Mouse (Mus musculus) neural tube, embryonic 15.5 days (tissue): ENCODE data around the gene Tnfsf13b. TPM values are rescaled to one million over a fixed set of nuclear protein-coding genes. Genes with fewer than 3 reads are reported as not detected.
A peak's percentile ranks its signal among the peaks of the same experiment; 100 is the strongest.

Experiments
- ATAC-seq: fragments of 200-750 bp; cut with Nextera tagmentation; 2 replicates; pipeline ENCODE4 v1.8.0; 2017; ENCODE audit warnings: mild to moderate bottlenecking, moderate TSS enrichment, moderate library complexity; ENCODE audit not compliant: low FRiP score
- H3K27ac ChIP-seq: fragments of 300-500 bp; sonication (generic); replicated peaks from 2 replicates; pipeline ENCODE4 v1.5.1; 2015; ENCODE audit warnings: mild to moderate bottlenecking, inconsistent platforms
- H3K27me3 ChIP-seq: fragments of 300-500 bp; sonication (generic); replicated peaks from 2 replicates; pipeline ENCODE4 v1.6.1; 2015; ENCODE audit warnings: inconsistent platforms
- H3K36me3 ChIP-seq: fragments of 300-500 bp; sonication (generic); 2 replicates; pipeline ENCODE4 v1.6.1; 2015; ENCODE audit warnings: inconsistent platforms
- H3K4me1 ChIP-seq: fragments of 300-500 bp; sonication (generic); 2 replicates; pipeline ENCODE4 v1.6.1; 2015; ENCODE audit warnings: inconsistent platforms
- H3K4me2 ChIP-seq: fragments of 300-500 bp; sonication (generic); 2 replicates; pipeline ENCODE4 v1.6.1; 2015; ENCODE audit warnings: inconsistent platforms, mild to moderate bottlenecking, moderate library complexity
- H3K4me3 ChIP-seq: fragments of 300-500 bp; sonication (generic); replicated peaks from 2 replicates; pipeline ENCODE4 v1.5.1; 2015; ENCODE audit warnings: mild to moderate bottlenecking, inconsistent platforms
- H3K9ac ChIP-seq: fragments of 300-500 bp; sonication (generic); replicated peaks from 2 replicates; pipeline ENCODE4 v1.6.1; 2015; ENCODE audit warnings: mild to moderate bottlenecking, inconsistent platforms
- H3K9me3 ChIP-seq: fragments of 300-500 bp; sonication (generic); replicated peaks from 2 replicates; pipeline ENCODE4 v1.6.1; 2016; ENCODE audit warnings: inconsistent platforms
- WGBS: fragments of 180-500 bp; shearing (Covaris S2); methylation state at CpG from one replicate; pipeline ENCODE4 v1.1.7; 2015; ENCODE audit warnings: mixed read lengths; 5-methylcytosine and 5-hydroxymethylcytosine counted together
- polyA plus RNA-seq: library from polyadenylated mRNA; unstranded; fragments of >200 nt; fragmentation: Nextera tagmentation; extraction: Ambion mirVana; gene quantifications from 2 replicates; pipeline ENCODE4 v1.2.1, GENCODE M21; 2015

The Tnfsf13b gene
- polyA plus RNA-seq, 1 experiment from 2014 or later: 1.3 TPM

GRCm38 (mm10) chr8:10004115-10004514 lies 2.2 kb upstream of the Tnfsf13b start:
- WGBS: 82% methylated on average over 7 of the region's 7 CpGs
- H3K4me3 ChIP-seq: no peak overlapping the region
- ATAC-seq: no peak

GRCm38 (mm10) chr8:10006986-10007659 lies 856 bp downstream of the Tnfsf13b start:
- Histone ChIP-seq H3K27ac (no peak overlapping the region), H3K9ac (peak overlapping the region; percentile 33), H3K36me3 (no peaks in the 10 kb centered on the region), H3K27me3 (no peaks in the 10 kb centered on the region), H3K4me3 (peak overlapping the region; percentile 43), H3K4me2 (peak overlapping the region; percentile 73), H3K9me3 (no peaks in the 10 kb centered on the region), H3K4me1 (peaks cover 18% of the 10 kb centered on the region)
- WGBS: 5% methylated on average over 29 of the region's 29 CpGs
- peak; percentile 82 for ATAC-seq

More at GRCm38 (mm10) chr8:10004115-10004514, 2.2 kb upstream of the Tnfsf13b start:
- Histone ChIP-seq H3K27ac (no peak overlapping the region), H3K4me2 (no peak overlapping the region), H3K27me3 (no peaks in the 10 kb centered on the region), H3K9me3 (no peaks in the 10 kb centered on the region), H3K9ac (no peak overlapping the region), H3K36me3 (no peaks in the 10 kb centered on the region), H3K4me1 (peaks cover 18% of the 10 kb centered on the region)

- Histone ChIP-seq H3K27me3 (no peaks in the 10 kb centered on the region), H3K4me1 (peaks cover 18% of the 10 kb centered on the region), H3K9me3 (no peaks in the 10 kb centered on the region), H3K4me2 (peak overlapping the region; percentile 73), H3K4me3 (peak overlapping the region; percentile 43), H3K9ac (peak overlapping the region; percentile 33; the same call in 1 of the 2 replicates), H3K36me3 (no peaks in the 10 kb centered on the region), H3K27ac (no peak overlapping the region)
- no peak for ATAC-seq
- 41% methylated on average over 6 of the region's 6 CpGs for WGBS
Observed at GRCm38 (mm10) chr8:10007660-10008028, 1.4 kb downstream of the Tnfsf13b start.

GRCm38 (mm10) chr8:10016252-10016651 lies 10.0 kb downstream of the Tnfsf13b start:
- Histone ChIP-seq H3K9ac (no peak overlapping the region), H3K27me3 (no peaks in the 10 kb centered on the region), H3K9me3 (no peaks in the 10 kb centered on the region), H3K27ac (no peak overlapping the region), H3K36me3 (no peaks in the 10 kb centered on the region), H3K4me2 (no peak overlapping the region), H3K4me3 (no peak overlapping the region), H3K4me1 (0 out of 2 replicates have a peak, but pooled peaks cover 3% of the 10 kb centered on the region)
- WGBS: 89% methylated on average over 1 of the region's 1 CpGs
- ATAC-seq: no peak

GRCm38 (mm10) chr8:10017231-10017630 lies 11.0 kb downstream of the Tnfsf13b start:
- 51% methylated on average over 3 of the region's 3 CpGs for WGBS
- ATAC-seq: no peak
- Histone ChIP-seq H3K36me3 (no peaks in the 10 kb centered on the region), H3K4me2 (no peak overlapping the region), H3K4me3 (no peak overlapping the region), H3K4me1 (0 out of 2 replicates have a peak, but pooled peaks cover 3% of the 10 kb centered on the region), H3K27me3 (no peaks in the 10 kb centered on the region), H3K9me3 (no peaks in the 10 kb centered on the region), H3K27ac (no peak overlapping the region), H3K9ac (no peak overlapping the region)

GRCm38 (mm10) chr8:10030320-10031060 lies 24.2 kb downstream of the Tnfsf13b start:
- 68% methylated on average over 8 of the region's 8 CpGs for WGBS
- H3K4me2 ChIP-seq: no peak overlapping the region
- H3K4me3 ChIP-seq: no peak overlapping the region
- no peaks in the 10 kb centered on the region for H3K27me3 ChIP-seq
- H3K4me1 ChIP-seq: no peaks in the 10 kb centered on the region
- no peak overlapping the region for H3K9ac ChIP-seq
- H3K27ac ChIP-seq: no peak overlapping the region
- no peak for ATAC-seq
- H3K36me3 ChIP-seq: no peaks in the 10 kb centered on the region
- H3K9me3 ChIP-seq: no peaks in the 10 kb centered on the region

- WGBS: 85% methylated on average over 9 of the region's 9 CpGs
Observed at GRCm38 (mm10) chr8:10031177-10031576, 24.9 kb downstream of the Tnfsf13b start.

GRCm38 (mm10) chr8:10040866-10041265 lies 34.6 kb downstream of the Tnfsf13b start:
- H3K27ac ChIP-seq: no peak overlapping the region
- no peaks in the 10 kb centered on the region for H3K9me3 ChIP-seq
- WGBS: 85% methylated on average over 3 of the region's 3 CpGs
- H3K27me3 ChIP-seq: no peaks in the 10 kb centered on the region
- no peak overlapping the region for H3K4me2 ChIP-seq
- H3K4me1 ChIP-seq: no peaks in the 10 kb centered on the region
- no peak overlapping the region for H3K4me3 ChIP-seq
- ATAC-seq: no peak
- H3K9ac ChIP-seq: no peak overlapping the region
- H3K36me3 ChIP-seq: no peaks in the 10 kb centered on the region

More at GRCm38 (mm10) chr8:10031177-10031576, 24.9 kb downstream of the Tnfsf13b start:
- ATAC-seq: no peak
- no peaks in the 10 kb centered on the region for H3K4me1 ChIP-seq
- no peak overlapping the region for H3K4me3 ChIP-seq
- no peaks in the 10 kb centered on the region for H3K9me3 ChIP-seq
- H3K27ac ChIP-seq: no peak overlapping the region
- H3K9ac ChIP-seq: no peak overlapping the region
- H3K36me3 ChIP-seq: no peaks in the 10 kb centered on the region
- no peaks in the 10 kb centered on the region for H3K27me3 ChIP-seq
- H3K4me2 ChIP-seq: no peak overlapping the region

GRCm38 (mm10) chr8:10043842-10044510 lies 37.7 kb downstream of the Tnfsf13b start:
- H3K4me3 ChIP-seq: no peak overlapping the region
- no peak overlapping the region for H3K9ac ChIP-seq
- H3K9me3 ChIP-seq: no peaks in the 10 kb centered on the region
- no peaks in the 10 kb centered on the region for H3K36me3 ChIP-seq
- peak; percentile 77 for ATAC-seq
- H3K27ac ChIP-seq: no peak overlapping the region
- no peaks in the 10 kb centered on the region for H3K4me1 ChIP-seq
- H3K27me3 ChIP-seq: no peaks in the 10 kb centered on the region
- no peak overlapping the region for H3K4me2 ChIP-seq
- 46% methylated on average over 13 of the region's 13 CpGs for WGBS

- Histone ChIP-seq H3K9ac (no peak overlapping the region), H3K4me2 (no peak overlapping the region), H3K27ac (no peak overlapping the region), H3K4me1 (peaks cover 4% of the 10 kb centered on the region; the same call in 1 of the 2 replicates), H3K27me3 (no peaks in the 10 kb centered on the region), H3K36me3 (no peaks in the 10 kb centered on the region), H3K4me3 (no peak overlapping the region), H3K9me3 (no peaks in the 10 kb centered on the region)
- 76% methylated on average over 1 of the region's 1 CpGs for WGBS
- no peak for ATAC-seq
Observed at GRCm38 (mm10) chr8:10045743-10046142, 39.5 kb downstream of the Tnfsf13b start.

GRCm38 (mm10) chr8:10049162-10049561 lies 42.9 kb downstream of the Tnfsf13b start:
- no peak for ATAC-seq
- 76% methylated on average over 8 of the region's 8 CpGs for WGBS
- Histone ChIP-seq H3K9ac (no peak overlapping the region), H3K4me3 (no peak overlapping the region), H3K9me3 (no peaks in the 10 kb centered on the region), H3K4me2 (no peak overlapping the region), H3K36me3 (no peaks in the 10 kb centered on the region), H3K4me1 (peaks cover 13% of the 10 kb centered on the region; the same call in 1 of the 2 replicates), H3K27me3 (no peaks in the 10 kb centered on the region), H3K27ac (no peak overlapping the region)
